Mouse (Mus musculus): ENCODE data around the gene Ssr2. TPM values are rescaled to one million over a fixed set of nuclear protein-coding genes. Genes with fewer than 3 reads are reported as not detected.

Ssr2 gene
- total and polyA plus RNA-seq, 3 experiments, result 346 to 377 (median 364) TPM

- Histone ChIP-seq H3K9me3 (replicated peaks; ENCODE audit: low read length) (no peaks in the 10 kb centered on the region), H3K36me3 (replicated peaks in 1 of 2; ENCODE audit: control insufficient read depth in 1 of 2, insufficient read depth in 1 of 2, low read length in 1 of 2) (peaks cover 19 to 27% of the 10 kb centered on the region in 2 experiments), H3K4me2 (ENCODE audit: insufficient read depth, low read depth, poor library complexity, severe bottlenecking) (peak overlapping the region; percentile 88), H3K4me3 (replicated peaks in 1 of 3; ENCODE audit: low read depth in 2 of 3, low read length in 2 of 3, poor library complexity in 1 of 3) (peak overlapping the region; percentile 89 to 99 (median 99)), H3K9ac (ENCODE audit: insufficient read depth, low read depth) (peak overlapping the region; percentile 97), H3K27ac (ENCODE audit: insufficient read depth, low read depth) (no peak overlapping the region), H3K4me1 (ENCODE audit: control insufficient read depth in 1 of 2, insufficient read depth in 2 of 2) (peaks cover 6 to 24% of the 10 kb centered on the region in 2 experiments; a peak in 3 of 4 replicates), H3K27me3 (replicated peaks) (no peaks in the 10 kb centered on the region), H3K79me2 (replicated peaks; ENCODE audit: control insufficient read depth, extremely low read depth, insufficient read depth, poor library complexity, severe bottlenecking) (peaks cover 25% of the 10 kb centered on the region)
- DNase-seq (ENCODE audit: extremely low read depth), result no peak
- no peak for TF ChIP-seq PAX5 (IDR thresholded peaks at IDR 0.05; ENCODE audit: low read length)
- TF ChIP-seq POLR2AphosphoS2 (IDR thresholded peaks at IDR 0.05; ENCODE audit: low read depth, low read length), result no peak
- no peak for TF ChIP-seq MAFK (IDR thresholded peaks at IDR 0.05; ENCODE audit: insufficient replicate concordance, low read length)
- TF ChIP-seq RCOR1 (conservative IDR thresholded peaks at IDR 0.05; ENCODE audit: low read depth, low read length), result no peak
- no peak for TF ChIP-seq NELFE (IDR thresholded peaks at IDR 0.05; ENCODE audit: low read depth, low read length)
- TF ChIP-seq RAD21 (IDR thresholded peaks at IDR 0.05; ENCODE audit: low read depth, low read length), result no peak
- no peak for TF ChIP-seq E2F4 (IDR thresholded peaks at IDR 0.05; ENCODE audit: insufficient replicate concordance, low read depth, low read length)
- no peak for TF ChIP-seq MAX (IDR thresholded peaks at IDR 0.05; ENCODE audit: low read length)
- no peak for TF ChIP-seq ZMIZ1 (IDR thresholded peaks at IDR 0.05; ENCODE audit: low read depth, low read length)
- TF ChIP-seq NRF1 (IDR thresholded peaks at IDR 0.05; ENCODE audit: low read depth, low read length), result no peak
- in situ Hi-C loops (cut with MboI; ENCODE audit: low pct_ligation_motif_present, low pct_unique_long_range_greater_than_20kb, low sequenced_read_pairs), result no loop called here
- dilution Hi-C loops (cut with MboI; ENCODE audit: extremely low pct_ligation_motif_present, extremely low pct_unique_long_range_greater_than_20kb, low sequenced_read_pairs), result no loop called here
Observed at GRCm38 (mm10) chr3:88578498-88579424, 3.1 kb downstream of the Ssr2 start.

- dilution Hi-C loops (cut with MboI; ENCODE audit: extremely low pct_ligation_motif_present, extremely low pct_unique_long_range_greater_than_20kb, low sequenced_read_pairs), result no loop called here
- peaks cover 25% of the 10 kb centered on the region for H3K79me2 ChIP-seq (replicated peaks; ENCODE audit: control insufficient read depth, extremely low read depth, insufficient read depth, poor library complexity, severe bottlenecking)
- peak overlapping the region; percentile 97 for H3K9ac ChIP-seq (ENCODE audit: insufficient read depth, low read depth)
- H3K27me3 ChIP-seq (replicated peaks), result no peaks in the 10 kb centered on the region
- H3K4me1 ChIP-seq (ENCODE audit: control insufficient read depth in 1 of 2, insufficient read depth in 2 of 2), result peaks cover 6 to 24% of the 10 kb centered on the region in 2 experiments; a peak in 3 of 4 replicates
- H3K27ac ChIP-seq (ENCODE audit: insufficient read depth, low read depth), result peak overlapping the region; percentile 60; the same call in 1 of the 2 replicates
- no peaks in the 10 kb centered on the region for H3K9me3 ChIP-seq (replicated peaks; ENCODE audit: low read length)
- peaks cover 20 to 29% of the 10 kb centered on the region in 2 experiments for H3K36me3 ChIP-seq (replicated peaks in 1 of 2; ENCODE audit: control insufficient read depth in 1 of 2, insufficient read depth in 1 of 2, low read length in 1 of 2)
- H3K4me2 ChIP-seq (ENCODE audit: insufficient read depth, low read depth, poor library complexity, severe bottlenecking), result peak overlapping the region; percentile 96
- DNase-seq (ENCODE audit: extremely low read depth), result peak; percentile 85
- peak overlapping the region; percentile 89 to 99 (median 99) for H3K4me3 ChIP-seq (replicated peaks in 1 of 3; ENCODE audit: low read depth in 2 of 3, low read length in 2 of 3, poor library complexity in 1 of 3)
- in situ Hi-C loops (cut with MboI; ENCODE audit: low pct_ligation_motif_present, low pct_unique_long_range_greater_than_20kb, low sequenced_read_pairs), result no loop called here
- TF ChIP-seq EP300 (IDR thresholded peaks at IDR 0.05; ENCODE audit: low read length), result no peak
- peak; percentile 54; the same call in 1 of the 2 replicates for TF ChIP-seq UBTF (IDR thresholded peaks at IDR 0.05; ENCODE audit: low read depth, low read length)
- peak; percentile 54; the same call in 1 of the 2 replicates for TF ChIP-seq IRF4 (IDR thresholded peaks at IDR 0.05; ENCODE audit: low read depth, low read length)
- peak; percentile 86 for TF ChIP-seq POLR2A (IDR thresholded peaks at IDR 0.05; ENCODE audit: low read depth, low read length)
- no peak for TF ChIP-seq USF2 (conservative IDR thresholded peaks at IDR 0.05; ENCODE audit: low read depth, low read length)
- peak; percentile 87 for TF ChIP-seq NELFE (IDR thresholded peaks at IDR 0.05; ENCODE audit: low read depth, low read length)
- no peak for TF ChIP-seq USF1 (IDR thresholded peaks at IDR 0.05; ENCODE audit: low read depth, low read length)
- TF ChIP-seq CTCF (conservative IDR thresholded peaks at IDR 0.05 in 1 of 2, IDR thresholded peaks at IDR 0.05 in 1 of 2; ENCODE audit: low read depth in 2 of 2, low read length in 2 of 2), result no peak
- TF ChIP-seq SIN3A (IDR thresholded peaks at IDR 0.05; ENCODE audit: low read length), result peak; percentile 88
- no peak for TF ChIP-seq CHD2 (IDR thresholded peaks at IDR 0.05; ENCODE audit: low read length)
- peak; percentile 40; the same call in 1 of the 2 replicates for TF ChIP-seq NRF1 (IDR thresholded peaks at IDR 0.05; ENCODE audit: low read depth, low read length)
- TF ChIP-seq CHD1 (IDR thresholded peaks at IDR 0.05; ENCODE audit: low read depth, low read length), result no peak
- no peak for TF ChIP-seq PAX5 (IDR thresholded peaks at IDR 0.05; ENCODE audit: low read length)
- no peak for TF ChIP-seq MAFK (IDR thresholded peaks at IDR 0.05; ENCODE audit: insufficient replicate concordance, low read length)
- TF ChIP-seq MAX (IDR thresholded peaks at IDR 0.05; ENCODE audit: low read length), result no peak
- TF ChIP-seq MYC (IDR thresholded peaks at IDR 0.05; ENCODE audit: low read depth, low read length), result 0 out of 2 replicates have a peak, but pooled peaks have one; percentile 24
- TF ChIP-seq TCF12 (IDR thresholded peaks at IDR 0.05; ENCODE audit: low read depth, low read length), result peak; percentile 87
- TF ChIP-seq ZNF384 (IDR thresholded peaks at IDR 0.05; ENCODE audit: low read depth, low read length), result no peak
- TF ChIP-seq ZMIZ1 (IDR thresholded peaks at IDR 0.05; ENCODE audit: low read depth, low read length), result peak; percentile 62; the same call in 1 of the 2 replicates
- no peak for TF ChIP-seq E2F4 (IDR thresholded peaks at IDR 0.05; ENCODE audit: insufficient replicate concordance, low read depth, low read length)
- TF ChIP-seq MXI1 (IDR thresholded peaks at IDR 0.05; ENCODE audit: low read depth, low read length), result peak; percentile 79; the same call in 1 of the 2 replicates
- TF ChIP-seq RAD21 (IDR thresholded peaks at IDR 0.05; ENCODE audit: low read depth, low read length), result no peak
- TF ChIP-seq RCOR1 (conservative IDR thresholded peaks at IDR 0.05; ENCODE audit: low read depth, low read length), result no peak
- peak; percentile 90 for TF ChIP-seq ELF1 (IDR thresholded peaks at IDR 0.05; ENCODE audit: low read depth, low read length)
- no peak for TF ChIP-seq ETS1 (conservative IDR thresholded peaks at IDR 0.05; ENCODE audit: low read depth, low read length)
- TF ChIP-seq TBP (conservative IDR thresholded peaks at IDR 0.05; ENCODE audit: low read depth, low read length), result peak; percentile 91
Observed at GRCm38 (mm10) chr3:88579454-88580117, 3.9 kb downstream of the Ssr2 start.

All from CH12.LX (cell line).